Mouse (Mus musculus) right cerebral cortex, postnatal 14 days (tissue): ENCODE measurements around the gene Fam213a.

Experiments
- DNase-seq: peaks from one replicate; pipeline ENCODE4 v3.0.0; 2022

Fam213a gene

GRCm38 (mm10) chr14:41004201-41005141, 9.1 kb downstream of the Fam213a start:
- peak; percentile 35 for DNase-seq

GRCm38 (mm10) chr14:41001576-41001975, 12.0 kb downstream of the Fam213a start:
- DNase-seq = no peak

- DNase-seq = no peak
Observed at GRCm38 (mm10) chr14:41000801-41001200, 12.8 kb downstream of the Fam213a start.

- DNase-seq = no peak
Observed at GRCm38 (mm10) chr14:40999904-41000645, 13.5 kb downstream of the Fam213a start.

GRCm38 (mm10) chr14:40996171-40996570, 17.4 kb downstream of the Fam213a start:
- DNase-seq = no peak

GRCm38 (mm10) chr14:40992464-40992863, 21.1 kb downstream of the Fam213a start:
- no peak for DNase-seq

- no peak for DNase-seq
Observed at GRCm38 (mm10) chr14:40988780-40989179, 24.8 kb downstream of the Fam213a start.

- DNase-seq = no peak
Observed at GRCm38 (mm10) chr14:40987184-40987583, 26.4 kb downstream of the Fam213a start.

- no peak for DNase-seq
Observed at GRCm38 (mm10) chr14:40985635-40986034, 28.0 kb downstream of the Fam213a start.

GRCm38 (mm10) chr14:40979723-40980122, 33.9 kb downstream of the Fam213a start:
- DNase-seq = no peak

GRCm38 (mm10) chr14:40979002-40979401, 34.6 kb downstream of the Fam213a start:
- no peak for DNase-seq

- DNase-seq = peak; percentile 71
Observed at GRCm38 (mm10) chr14:40975127-40975721, 38.4 kb downstream of the Fam213a start.

- no peak for DNase-seq
Observed at GRCm38 (mm10) chr14:40968051-40968450, 45.5 kb downstream of the Fam213a start.

- DNase-seq = no peak
Observed at GRCm38 (mm10) chr14:40967598-40967900, 46.0 kb downstream of the Fam213a start.

GRCm38 (mm10) chr14:40966862-40967597, 46.6 kb downstream of the Fam213a start:
- DNase-seq = peak; percentile 97

- DNase-seq = no peak
Observed at GRCm38 (mm10) chr14:40966392-40966861, 47.2 kb downstream of the Fam213a start, which contains the start of gene Tspan14. TSS of gene Tspan14 (minus strand) at chr14:40966807.

- DNase-seq = no peak
Observed at GRCm38 (mm10) chr14:40965507-40966356, 47.9 kb downstream of the Fam213a start.

GRCm38 (mm10) chr14:40964881-40965280, 48.7 kb downstream of the Fam213a start:
- no peak for DNase-seq

GRCm38 (mm10) chr14:40964214-40964610, 49.4 kb downstream of the Fam213a start:
- DNase-seq = no peak

- no peak for DNase-seq
Observed at GRCm38 (mm10) chr14:40963501-40964213, 49.9 kb downstream of the Fam213a start.
